Mouse (Mus musculus) intestine, embryonic 15.5 days (tissue): ENCODE measurements around the gene Stac3. TPM values are rescaled to one million over a fixed set of nuclear protein-coding genes. Genes with fewer than 3 reads are reported as not detected.

Experiments
- ATAC-seq: fragments of 200-750 bp; cut with Nextera tagmentation; 2 replicates; pipeline ENCODE4 v1.8.0; 2017; ENCODE audit warnings: moderate TSS enrichment, moderate library complexity
- H3K27ac ChIP-seq: fragments of 300-500 bp; sonication (generic); 2 replicates; pipeline ENCODE4 v1.5.1; 2015; ENCODE audit warnings: mild to moderate bottlenecking, inconsistent platforms
- H3K27me3 ChIP-seq: fragments of 300-500 bp; sonication (generic); replicated peaks from 2 replicates; pipeline ENCODE4 v1.6.1; 2015; ENCODE audit warnings: inconsistent platforms
- H3K36me3 ChIP-seq: fragments of 300-500 bp; sonication (generic); 2 replicates; pipeline ENCODE4 v1.6.1; 2015; ENCODE audit warnings: inconsistent platforms
- H3K4me1 ChIP-seq: fragments of 300-500 bp; sonication (generic); replicated peaks from 2 replicates; pipeline ENCODE4 v1.6.1; 2015; ENCODE audit warnings: inconsistent platforms
- H3K4me2 ChIP-seq: fragments of 300-500 bp; sonication (generic); replicated peaks from 2 replicates; pipeline ENCODE4 v1.6.1; 2015; ENCODE audit warnings: mild to moderate bottlenecking, inconsistent platforms
- H3K4me3 ChIP-seq: fragments of 300-500 bp; sonication (generic); replicated peaks from 2 replicates; pipeline ENCODE4 v1.5.1; 2015; ENCODE audit warnings: inconsistent platforms
- H3K9ac ChIP-seq: fragments of 300-500 bp; sonication (generic); 2 replicates; pipeline ENCODE4 v1.6.1; 2015; ENCODE audit warnings: inconsistent platforms
- H3K9me3 ChIP-seq: fragments of 300-500 bp; sonication (generic); 2 replicates; pipeline ENCODE4 v1.6.1; 2016; ENCODE audit warnings: inconsistent platforms
- WGBS: fragments of 180-500 bp; shearing (Covaris S2); methylation state at CpG from one replicate; pipeline ENCODE4 v1.1.7; 2015; 5-methylcytosine and 5-hydroxymethylcytosine counted together
- polyA plus RNA-seq: library from polyadenylated mRNA; unstranded; fragments of >200 nt; fragmentation: Nextera tagmentation; extraction: Ambion mirVana; gene quantifications from 2 replicates; pipeline ENCODE4 v1.2.1, GENCODE M21; 2015

The Stac3 gene
- polyA plus RNA-seq, 1 experiment from 2014 or later, result 0.41 TPM

DNA sequence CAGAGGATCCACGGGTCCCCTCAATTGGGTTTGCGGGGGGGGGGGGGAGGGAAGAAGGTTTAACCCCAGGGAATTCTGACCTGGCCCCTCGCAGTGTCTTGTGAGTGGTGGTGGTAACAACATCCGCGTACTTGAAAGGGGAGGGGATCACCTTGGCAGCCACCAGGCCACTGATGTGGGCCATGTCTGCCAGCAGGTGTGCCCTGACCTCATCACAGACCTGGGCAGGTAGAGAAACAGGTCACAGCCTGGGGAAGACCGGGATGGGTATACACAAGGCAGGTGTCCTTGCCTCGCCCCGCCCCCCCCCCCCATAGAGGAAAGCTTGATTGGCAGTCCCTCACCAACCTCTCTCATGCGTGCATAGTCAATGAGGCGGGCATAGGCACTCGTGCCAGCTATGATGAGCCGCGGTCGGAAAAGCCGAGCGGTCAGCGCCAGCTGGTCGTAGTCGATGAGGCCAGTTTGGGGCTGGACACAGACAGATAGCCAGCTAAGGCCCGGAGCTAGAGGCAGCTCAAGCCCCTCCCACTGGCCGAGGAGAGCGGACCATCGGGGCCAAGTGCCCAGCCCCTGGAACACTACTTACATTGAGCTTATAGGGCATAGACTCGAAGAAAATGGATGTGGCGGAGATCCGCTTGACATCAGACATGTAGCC is 17.7 kb downstream of the Stac3 start:
- WGBS, result 89% methylated on average over 26 of the region's 26 CpGs
- Histone ChIP-seq H3K9me3 (no peaks in the 10 kb centered on the region), H3K27me3 (peaks cover 23% of the 10 kb centered on the region), H3K9ac (no peak overlapping the region), H3K27ac (no peak overlapping the region), H3K4me2 (no peak overlapping the region), H3K4me1 (peaks cover 52% of the 10 kb centered on the region), H3K36me3 (peaks cover 24% of the 10 kb centered on the region), H3K4me3 (no peak overlapping the region)
- ATAC-seq, result no peak

DNA sequence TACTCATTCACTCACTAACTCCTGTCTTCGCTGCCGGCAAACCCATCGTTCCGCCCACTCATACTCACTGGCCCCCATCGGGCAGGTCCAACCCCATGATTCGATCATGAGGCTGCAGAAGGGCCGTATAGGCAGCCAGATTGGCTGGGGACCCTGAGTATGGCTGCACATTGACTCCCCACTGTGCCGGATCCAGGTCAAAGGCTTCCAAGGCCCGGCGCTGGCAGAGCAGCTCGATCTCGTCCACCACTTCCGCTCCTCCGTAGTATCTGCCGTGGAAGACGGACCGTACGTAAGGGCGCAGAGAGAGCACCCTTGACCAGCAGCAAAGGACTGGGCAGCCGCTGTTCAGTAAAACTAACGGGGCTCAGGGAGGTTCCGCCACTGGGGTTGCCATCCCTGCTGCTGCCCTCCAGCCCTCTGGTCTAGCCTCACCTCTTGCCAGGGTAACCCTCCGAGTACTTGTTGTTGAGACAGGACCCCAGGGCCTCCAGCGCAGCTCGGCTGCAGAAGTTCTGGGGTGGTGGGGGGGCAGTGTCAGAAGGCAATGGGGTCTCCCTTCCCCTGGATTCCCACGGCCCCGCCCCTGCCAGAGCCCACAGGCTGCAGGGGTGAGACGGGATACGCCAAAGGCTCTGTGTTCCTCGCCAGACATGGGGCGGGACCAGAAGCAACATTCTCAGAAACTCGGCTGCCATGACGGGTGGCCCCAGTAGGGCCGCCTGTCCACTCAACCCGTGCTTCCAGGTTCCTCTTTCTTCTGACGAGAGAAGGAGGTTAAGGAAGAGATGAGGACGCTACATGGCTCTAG is 18.6 kb downstream of the Stac3 start:
- Histone ChIP-seq H3K9me3 (no peaks in the 10 kb centered on the region), H3K4me1 (peaks cover 43% of the 10 kb centered on the region), H3K4me2 (no peak overlapping the region; the same call in 1 of the 2 replicates), H3K4me3 (no peak overlapping the region), H3K27ac (no peak overlapping the region), H3K36me3 (peaks cover 24% of the 10 kb centered on the region), H3K9ac (peak overlapping the region; percentile 52; the same call in 1 of the 2 replicates), H3K27me3 (peaks cover 23% of the 10 kb centered on the region)
- no peak for ATAC-seq
- WGBS, result 92% methylated on average over 37 of the region's 37 CpGs

DNA sequence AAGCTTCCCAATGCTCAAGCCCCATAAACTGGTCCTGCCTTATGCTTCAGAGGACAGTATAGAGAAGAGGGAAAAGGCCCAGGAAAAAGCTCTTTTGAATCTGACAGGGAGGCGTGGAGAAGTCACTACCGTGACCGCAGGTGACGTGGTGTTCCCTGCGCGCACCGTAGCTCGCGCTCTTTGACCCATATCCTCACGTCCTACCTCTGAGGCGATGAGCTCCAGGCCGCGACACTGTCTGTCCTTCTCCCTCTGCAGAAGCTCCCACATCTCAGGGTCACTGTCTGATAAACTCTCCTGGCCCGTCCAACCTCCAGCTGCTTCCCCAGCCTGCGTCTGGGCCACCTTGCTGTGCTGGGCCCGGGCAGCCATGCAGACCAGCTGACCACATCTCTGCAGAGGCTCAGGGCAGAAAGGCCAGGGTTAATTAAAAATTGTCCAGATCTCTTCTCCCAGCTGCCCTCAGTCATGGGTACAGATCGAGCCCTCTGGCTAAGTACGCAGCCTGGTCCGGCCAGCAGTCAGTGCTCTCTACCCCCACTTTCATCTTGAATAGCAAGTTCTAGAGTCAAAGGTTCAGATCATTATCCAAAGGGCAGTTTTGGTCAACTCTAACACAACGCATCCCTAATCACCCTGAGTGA is 19.4 kb downstream of the Stac3 start:
- Histone ChIP-seq H3K36me3 (peaks cover 24% of the 10 kb centered on the region), H3K27me3 (peaks cover 23% of the 10 kb centered on the region), H3K4me3 (peak overlapping the region; percentile 57), H3K9ac (peak overlapping the region; percentile 52), H3K4me1 (peaks cover 40% of the 10 kb centered on the region), H3K4me2 (peak overlapping the region; percentile 81), H3K27ac (no peak overlapping the region), H3K9me3 (no peaks in the 10 kb centered on the region)
- WGBS, result 85% methylated on average over 20 of the region's 20 CpGs
- no peak for ATAC-seq

DNA sequence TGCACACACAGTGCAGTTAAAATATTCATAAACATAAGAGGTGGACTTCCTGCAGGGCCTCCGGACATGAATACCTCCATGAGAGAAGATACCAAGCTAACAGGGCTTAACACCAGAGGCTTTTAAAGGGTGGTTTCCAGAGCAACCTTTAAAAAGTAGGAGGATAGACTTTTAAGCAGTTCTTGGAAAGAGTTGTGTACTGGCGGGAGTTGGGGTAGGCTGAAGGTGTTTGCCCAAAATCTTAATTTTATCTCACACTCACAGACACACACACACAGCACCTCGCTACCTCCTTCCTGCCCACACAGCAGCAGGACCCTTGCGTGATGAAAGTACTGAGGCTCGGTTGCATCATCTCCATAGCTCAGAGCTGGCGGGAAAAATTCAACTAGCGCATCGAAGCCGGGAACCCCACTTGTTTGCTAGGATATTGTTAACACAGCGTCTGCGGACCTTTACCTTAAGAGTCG is 20.2 kb downstream of the Stac3 start:
- Histone ChIP-seq H3K4me3 (peak overlapping the region; percentile 57), H3K9ac (peak overlapping the region; percentile 52), H3K27me3 (peaks cover 30% of the 10 kb centered on the region), H3K36me3 (peaks cover 24% of the 10 kb centered on the region), H3K9me3 (no peaks in the 10 kb centered on the region), H3K4me1 (peaks cover 40% of the 10 kb centered on the region), H3K27ac (no peak overlapping the region), H3K4me2 (peak overlapping the region; percentile 81)
- ATAC-seq, result peak; percentile 5
- WGBS, result 7% methylated on average over 12 of the region's 12 CpGs

DNA sequence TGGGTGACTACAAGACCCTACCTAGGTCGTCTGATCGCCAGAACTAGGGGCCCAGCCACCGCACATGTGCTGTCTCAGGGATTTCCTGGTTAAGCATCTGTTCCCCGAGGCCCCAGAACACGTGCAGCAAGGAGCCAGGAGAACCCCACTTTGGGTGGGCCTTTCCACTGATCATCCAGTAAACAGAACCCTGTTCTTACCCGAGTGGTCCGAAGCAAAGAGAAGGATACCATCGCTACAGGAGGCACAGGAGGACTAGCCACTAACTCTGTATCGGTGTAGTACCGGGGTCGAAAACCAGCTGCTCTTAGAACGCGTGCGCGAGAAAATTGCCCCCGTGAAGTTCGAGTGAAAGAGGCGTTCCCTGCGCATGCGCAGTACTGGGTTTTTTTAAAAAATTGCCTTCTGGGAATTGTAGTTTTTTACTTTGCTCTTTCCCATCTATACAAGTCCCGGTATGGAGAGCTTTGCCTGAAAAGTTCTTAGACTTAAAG is 20.6 kb downstream of the Stac3 start, which contains the start of gene Shmt2:
Shmt2 (minus strand) TSS at position 357 of the 494 bp plus-strand sequence.
- Histone ChIP-seq H3K9ac (peak within 1 kb of the TSS; percentile 52), H3K27ac (no peak within 1 kb of the TSS), H3K9me3 (no peaks in the 10 kb centered on the region), H3K27me3 (peaks cover 33% of the 10 kb centered on the region), H3K36me3 (peaks cover 24% of the 10 kb centered on the region), H3K4me3 (peak within 1 kb of the TSS; percentile 57), H3K4me1 (peaks cover 37% of the 10 kb centered on the region), H3K4me2 (peak within 1 kb of the TSS; percentile 81)
- under 1% methylated on average over 21 of the region's 21 CpGs for WGBS
- peak; percentile 66 for ATAC-seq

DNA sequence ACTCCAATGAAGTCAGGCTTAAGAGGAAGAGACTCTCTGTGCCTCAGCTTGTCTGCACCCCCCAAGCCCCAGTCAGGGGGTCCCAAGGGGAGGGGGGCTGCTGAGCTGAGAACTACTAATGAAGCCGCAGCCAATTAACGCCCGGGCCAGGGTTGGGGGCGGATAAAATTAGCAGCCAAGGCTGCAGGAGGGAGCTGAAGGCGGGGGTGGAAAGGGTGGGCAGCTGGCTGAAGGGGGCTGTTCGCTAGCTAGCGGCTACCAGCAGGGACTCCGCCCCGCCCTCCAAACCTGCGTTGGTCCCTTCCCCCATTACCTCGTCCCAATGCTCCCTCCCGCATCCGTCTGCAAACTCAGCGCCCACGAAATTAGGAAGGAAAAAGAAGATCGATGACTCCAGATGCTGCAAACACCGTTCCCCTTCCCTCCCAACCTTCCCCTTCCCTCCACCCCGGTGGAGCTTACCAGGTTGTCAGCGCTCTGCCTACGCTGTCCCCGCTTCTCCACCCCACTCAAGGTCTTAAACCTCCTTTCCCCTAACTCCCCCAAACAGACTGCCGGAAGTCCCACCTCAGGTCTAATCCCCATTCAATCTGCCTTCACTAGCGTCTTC is 23.3 kb downstream of the Stac3 start:
- Histone ChIP-seq H3K4me1 (peaks cover 37% of the 10 kb centered on the region), H3K36me3 (peaks cover 6% of the 10 kb centered on the region), H3K9me3 (no peaks in the 10 kb centered on the region), H3K27ac (no peak overlapping the region), H3K4me3 (no peak overlapping the region), H3K4me2 (no peak overlapping the region), H3K27me3 (peaks cover 59% of the 10 kb centered on the region), H3K9ac (no peak overlapping the region)
- 5% methylated on average over 23 of the region's 23 CpGs for WGBS
- no peak for ATAC-seq

DNA sequence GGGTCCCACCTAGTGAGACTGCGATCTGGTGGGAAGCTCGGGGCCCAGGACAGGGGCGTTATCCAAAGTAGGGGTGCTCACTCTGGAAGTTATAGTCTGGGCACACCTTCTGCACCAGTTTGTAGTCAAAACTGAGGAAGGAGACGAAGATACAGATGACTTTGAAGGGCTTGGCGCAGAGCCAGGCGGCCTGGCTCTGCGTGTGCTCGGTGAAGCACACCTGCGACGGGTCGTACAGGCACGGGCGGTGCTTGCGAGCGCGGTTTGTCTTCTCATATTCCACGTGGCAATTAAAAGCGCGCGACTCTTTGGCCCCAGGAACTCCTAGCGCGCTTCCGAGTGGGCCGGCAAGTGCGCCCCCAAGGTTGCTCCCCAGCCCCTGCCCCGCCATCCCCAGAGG is 24.6 kb downstream of the Stac3 start:
- Histone ChIP-seq H3K4me2 (peak overlapping the region; percentile 54), H3K4me3 (peak overlapping the region; percentile 23), H3K9me3 (no peaks in the 10 kb centered on the region), H3K4me1 (peaks cover 34% of the 10 kb centered on the region), H3K27me3 (peaks cover 72% of the 10 kb centered on the region), H3K9ac (no peak overlapping the region), H3K36me3 (no peaks in the 10 kb centered on the region), H3K27ac (no peak overlapping the region)
- WGBS, result 2% methylated on average over 26 of the region's 26 CpGs
- ATAC-seq, result no peak

DNA sequence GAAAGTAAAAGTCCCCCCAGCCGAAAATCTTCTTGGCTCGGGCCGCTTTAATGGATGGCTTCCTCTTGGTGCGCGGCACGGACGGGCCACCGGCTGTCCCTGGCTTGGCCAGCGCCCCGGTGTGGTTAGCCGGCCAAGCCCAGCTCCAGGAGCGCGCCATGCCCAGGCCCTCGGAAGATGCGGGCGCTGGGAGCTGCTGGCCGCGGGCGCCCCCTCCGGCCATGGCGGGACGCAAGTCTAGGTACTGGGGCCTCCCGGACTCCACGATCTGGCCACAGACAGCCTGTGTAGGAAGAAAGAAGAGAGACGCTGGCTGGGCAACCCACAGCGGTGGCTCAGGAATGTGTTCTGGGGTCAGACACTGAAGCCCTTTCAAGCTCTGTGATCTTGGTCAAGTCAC is 25.2 kb downstream of the Stac3 start:
- Histone ChIP-seq H3K4me1 (peaks cover 28% of the 10 kb centered on the region), H3K4me3 (peak overlapping the region; percentile 23), H3K9me3 (no peaks in the 10 kb centered on the region), H3K4me2 (peak overlapping the region; percentile 54), H3K9ac (no peak overlapping the region), H3K27ac (no peak overlapping the region), H3K36me3 (no peaks in the 10 kb centered on the region), H3K27me3 (peaks cover 78% of the 10 kb centered on the region)
- WGBS, result under 1% methylated on average over 26 of the region's 26 CpGs
- peak; percentile 37; the same call in 1 of the 2 replicates for ATAC-seq

DNA sequence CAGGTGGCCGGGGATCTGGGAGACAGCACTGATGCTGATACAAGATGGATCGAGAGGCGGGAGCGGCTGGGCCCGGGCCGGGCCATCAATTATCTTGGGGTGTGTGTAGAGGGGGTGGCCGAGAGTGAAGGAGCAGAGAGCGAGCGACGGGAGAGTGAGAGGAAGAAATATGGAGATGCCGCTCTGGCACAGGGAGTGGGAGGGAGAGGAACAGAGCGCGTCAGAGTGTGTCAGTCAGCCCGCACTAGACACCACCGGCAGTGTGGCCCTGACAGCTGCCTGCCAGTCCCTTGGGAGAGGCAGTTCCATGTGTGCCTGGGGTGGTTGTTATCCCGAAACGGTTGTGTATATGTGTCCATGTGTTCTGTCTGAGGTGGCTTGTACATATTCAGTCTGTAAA is 26.0 kb downstream of the Stac3 start:
- no peak overlapping the region for H3K9ac ChIP-seq
- H3K4me3 ChIP-seq, result no peak overlapping the region
- WGBS, result 6% methylated on average over 17 of the region's 17 CpGs
- H3K27me3 ChIP-seq, result peaks cover 86% of the 10 kb centered on the region
- H3K4me1 ChIP-seq, result peaks cover 25% of the 10 kb centered on the region
- no peak overlapping the region for H3K4me2 ChIP-seq
- H3K36me3 ChIP-seq, result no peaks in the 10 kb centered on the region
- no peak for ATAC-seq
- no peaks in the 10 kb centered on the region for H3K9me3 ChIP-seq
- H3K27ac ChIP-seq, result no peak overlapping the region

DNA sequence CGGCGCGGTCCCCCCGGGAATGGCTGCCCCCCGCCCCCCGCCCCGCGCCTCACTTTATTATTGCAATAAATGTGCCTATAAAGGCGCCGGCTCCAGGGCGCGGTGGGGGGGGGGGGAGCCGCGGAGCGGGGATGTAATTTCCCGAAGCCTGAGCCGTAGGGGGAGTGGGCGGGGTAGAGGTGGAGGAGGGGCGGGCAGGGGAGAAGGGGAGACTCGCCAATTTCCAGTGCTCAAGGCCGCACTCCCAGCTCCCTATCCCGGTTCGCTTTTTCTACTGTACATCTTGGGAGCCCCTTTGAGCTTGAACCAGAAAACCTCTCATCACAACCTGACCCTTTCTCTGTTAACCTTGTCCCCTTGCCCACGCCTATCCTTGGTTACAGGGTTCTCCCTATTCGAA is 29.5 kb downstream of the Stac3 start:
- no peak overlapping the region for H3K4me3 ChIP-seq
- peaks cover 38% of the 10 kb centered on the region for H3K4me1 ChIP-seq
- H3K36me3 ChIP-seq, result no peaks in the 10 kb centered on the region
- under 1% methylated on average over 25 of the region's 25 CpGs for WGBS
- H3K9ac ChIP-seq, result no peak overlapping the region
- no peak overlapping the region for H3K27ac ChIP-seq
- peak overlapping the region; percentile 22 for H3K4me2 ChIP-seq
- ATAC-seq, result no peak
- H3K27me3 ChIP-seq, result peaks cover 99% of the 10 kb centered on the region
- H3K9me3 ChIP-seq, result no peaks in the 10 kb centered on the region

DNA sequence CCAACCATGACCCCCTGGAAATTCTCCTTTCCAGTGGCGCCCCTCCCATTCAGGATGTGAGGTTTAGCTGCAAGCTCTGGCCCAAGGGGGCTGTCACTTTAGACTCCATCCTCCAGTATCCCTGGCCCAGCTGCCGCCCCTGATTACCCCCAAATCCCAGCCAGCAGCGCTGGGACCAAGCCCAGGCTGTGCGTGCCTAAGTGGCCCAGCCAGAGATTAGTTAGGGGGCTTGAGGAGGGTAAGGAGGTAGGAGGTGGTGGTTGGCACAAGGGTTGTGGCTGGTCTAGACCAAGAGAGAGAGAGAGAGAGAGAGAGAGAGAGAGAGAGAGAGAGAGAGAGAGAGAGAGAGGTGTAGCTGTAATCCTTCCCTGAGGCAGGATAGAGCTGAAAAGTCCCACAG is 30.1 kb downstream of the Stac3 start:
- no peak overlapping the region for H3K4me3 ChIP-seq
- ATAC-seq, result no peak
- H3K36me3 ChIP-seq, result no peaks in the 10 kb centered on the region
- H3K4me1 ChIP-seq, result peaks cover 32% of the 10 kb centered on the region
- WGBS, result 6% methylated on average over 4 of the region's 4 CpGs
- H3K27me3 ChIP-seq, result peaks cover 99% of the 10 kb centered on the region
- 0 out of 2 replicates have a peak overlapping the region, but pooled peaks have one; percentile 22 for H3K4me2 ChIP-seq
- no peak overlapping the region for H3K9ac ChIP-seq
- H3K27ac ChIP-seq, result no peak overlapping the region
- no peaks in the 10 kb centered on the region for H3K9me3 ChIP-seq
